Mouse (Mus musculus): ENCODE results near the gene Wdr90. TPM values are rescaled to one million over a fixed set of nuclear protein-coding genes. Genes with fewer than 3 reads are reported as not detected.

Gene Wdr90
- 21.0 and 22.9 TPM in 2 replicates for polyA plus RNA-seq (2015; fragmentation: Nextera tagmentation; extraction: Ambion mirVana)

- Histone ChIP-seq H3K27me3 (replicated peaks) (no peaks in the 10 kb centered on the region), H3K9me3 (no peaks in the 10 kb centered on the region), H3K4me1 (peaks cover 14% of the 10 kb centered on the region), H3K9ac (peak within 1 kb of the TSS; percentile 71), H3K4me3 (replicated peaks) (peak within 1 kb of the TSS; percentile 70), H3K4me2 (peak within 1 kb of the TSS; percentile 92), H3K27ac (peak within 1 kb of the TSS; percentile 73), H3K36me3 (no peaks in the 10 kb centered on the region)
- WGBS = 3% methylated on average over 65 of the region's 65 CpGs
- peak; percentile 91 for ATAC-seq (ENCODE audit: insufficient read depth, low FRiP score, low read depth)
Observed at GRCm38 (mm10) chr17:25860832-25861703, at the start of gene Wdr90. Gene Wdr90 (minus strand): TSS chr17:25861501.

GRCm38 (mm10) chr17:25907640-25908039, 46.3 kb upstream of the Wdr90 start:
- no peak overlapping the region for H3K4me2 ChIP-seq
- no peak overlapping the region for H3K27ac ChIP-seq
- WGBS = 86% methylated on average over 2 of the region's 2 CpGs

GRCm38 (mm10) chr17:25903061-25903460, 41.8 kb upstream of the Wdr90 start:
- Histone ChIP-seq H3K27me3 (replicated peaks) (no peaks in the 10 kb centered on the region), H3K27ac (no peak overlapping the region), H3K36me3 (0 out of 2 replicates have a peak, but pooled peaks cover 9% of the 10 kb centered on the region), H3K9me3 (no peaks in the 10 kb centered on the region), H3K4me2 (no peak overlapping the region), H3K4me1 (no peaks in the 10 kb centered on the region), H3K9ac (no peak overlapping the region), H3K4me3 (replicated peaks) (no peak overlapping the region)
- ATAC-seq (ENCODE audit: insufficient read depth, low FRiP score, low read depth) = no peak
- WGBS = 79% methylated on average over 3 of the region's 3 CpGs

More at GRCm38 (mm10) chr17:25907640-25908039, 46.3 kb upstream of the Wdr90 start:
- Histone ChIP-seq H3K9ac (no peak overlapping the region), H3K36me3 (0 out of 2 replicates have a peak, but pooled peaks cover 6% of the 10 kb centered on the region), H3K9me3 (no peaks in the 10 kb centered on the region), H3K27me3 (replicated peaks) (no peaks in the 10 kb centered on the region), H3K4me1 (no peaks in the 10 kb centered on the region), H3K4me3 (replicated peaks) (no peak overlapping the region)
- ATAC-seq (ENCODE audit: insufficient read depth, low FRiP score, low read depth) = no peak

GRCm38 (mm10) chr17:25900193-25900592, 38.9 kb upstream of the Wdr90 start:
- ATAC-seq (ENCODE audit: insufficient read depth, low FRiP score, low read depth) = no peak
- Histone ChIP-seq H3K4me1 (no peaks in the 10 kb centered on the region), H3K4me2 (no peak overlapping the region), H3K9me3 (no peaks in the 10 kb centered on the region), H3K27me3 (replicated peaks) (no peaks in the 10 kb centered on the region), H3K4me3 (replicated peaks) (no peak overlapping the region), H3K36me3 (0 out of 2 replicates have a peak, but pooled peaks cover 9% of the 10 kb centered on the region), H3K27ac (no peak overlapping the region), H3K9ac (no peak overlapping the region)
- 100% methylated on average over 1 of the region's 1 CpGs for WGBS

- ATAC-seq (ENCODE audit: insufficient read depth, low FRiP score, low read depth) = no peak
- H3K9me3 ChIP-seq = no peaks in the 10 kb centered on the region
- no peak overlapping the region for H3K4me3 ChIP-seq (replicated peaks)
- no peak overlapping the region for H3K9ac ChIP-seq
- H3K4me2 ChIP-seq = no peak overlapping the region
- no peak overlapping the region for H3K27ac ChIP-seq
- no peaks in the 10 kb centered on the region for H3K4me1 ChIP-seq
- 73% methylated on average over 12 of the region's 12 CpGs for WGBS
- H3K27me3 ChIP-seq (replicated peaks) = no peaks in the 10 kb centered on the region
- peaks cover 8% of the 10 kb centered on the region; the same call in 1 of the 2 replicates for H3K36me3 ChIP-seq
Observed at GRCm38 (mm10) chr17:25895891-25896290, 34.6 kb upstream of the Wdr90 start.

- Histone ChIP-seq H3K4me1 (no peaks in the 10 kb centered on the region), H3K36me3 (peaks cover 3% of the 10 kb centered on the region; the same call in 1 of the 2 replicates), H3K27me3 (replicated peaks) (no peaks in the 10 kb centered on the region), H3K4me2 (no peak overlapping the region), H3K9me3 (no peaks in the 10 kb centered on the region), H3K4me3 (replicated peaks) (no peak overlapping the region), H3K27ac (no peak overlapping the region), H3K9ac (no peak overlapping the region)
- WGBS = 46% methylated on average over 2 of the region's 2 CpGs
- ATAC-seq (ENCODE audit: insufficient read depth, low FRiP score, low read depth) = no peak
Observed at GRCm38 (mm10) chr17:25895415-25895814, 34.1 kb upstream of the Wdr90 start.

GRCm38 (mm10) chr17:25893975-25894617, 32.8 kb upstream of the Wdr90 start:
- ATAC-seq (ENCODE audit: insufficient read depth, low FRiP score, low read depth) = no peak; the same call in 1 of the 2 replicates
- Histone ChIP-seq H3K9me3 (no peaks in the 10 kb centered on the region), H3K4me1 (no peaks in the 10 kb centered on the region), H3K4me3 (replicated peaks) (no peak overlapping the region), H3K4me2 (no peak overlapping the region), H3K27me3 (replicated peaks) (no peaks in the 10 kb centered on the region), H3K9ac (no peak overlapping the region), H3K36me3 (peaks cover 10% of the 10 kb centered on the region), H3K27ac (0 out of 2 replicates have a peak overlapping the region, but pooled peaks have one; percentile 0)
- WGBS = 35% methylated on average over 2 of the region's 2 CpGs

GRCm38 (mm10) chr17:25888837-25889236, 27.5 kb upstream of the Wdr90 start:
- H3K27ac ChIP-seq = no peak overlapping the region
- 84% methylated on average over 3 of the region's 3 CpGs for WGBS
- H3K4me2 ChIP-seq = no peak overlapping the region
- no peaks in the 10 kb centered on the region for H3K27me3 ChIP-seq (replicated peaks)
- peaks cover 23% of the 10 kb centered on the region for H3K36me3 ChIP-seq
- H3K4me3 ChIP-seq (replicated peaks) = no peak overlapping the region
- no peak overlapping the region for H3K9ac ChIP-seq
- no peak for ATAC-seq (ENCODE audit: insufficient read depth, low FRiP score, low read depth)
- no peaks in the 10 kb centered on the region for H3K9me3 ChIP-seq
- H3K4me1 ChIP-seq = no peaks in the 10 kb centered on the region

- H3K36me3 ChIP-seq = peaks cover 32% of the 10 kb centered on the region
- whole genome bisulfite sequencing = 79% methylated on average over 10 of the region's 10 CpGs
- H3K4me2 ChIP-seq = no peak overlapping the region
- H3K9me3 ChIP-seq = no peaks in the 10 kb centered on the region
- no peaks in the 10 kb centered on the region for H3K27me3 ChIP-seq (replicated peaks)
- H3K4me3 ChIP-seq (replicated peaks) = no peak overlapping the region
- H3K9ac ChIP-seq = no peak overlapping the region
- H3K27ac ChIP-seq = no peak overlapping the region
- no peak for ATAC-seq (ENCODE audit: insufficient read depth, low FRiP score, low read depth)
- no peaks in the 10 kb centered on the region for H3K4me1 ChIP-seq
Observed at GRCm38 (mm10) chr17:25887467-25887866, 26.2 kb upstream of the Wdr90 start.

GRCm38 (mm10) chr17:25886806-25887205, 25.5 kb upstream of the Wdr90 start:
- no peaks in the 10 kb centered on the region for H3K4me1 ChIP-seq
- H3K27me3 ChIP-seq (replicated peaks) = no peaks in the 10 kb centered on the region
- H3K4me3 ChIP-seq (replicated peaks) = no peak overlapping the region
- H3K9me3 ChIP-seq = no peaks in the 10 kb centered on the region
- peaks cover 32% of the 10 kb centered on the region for H3K36me3 ChIP-seq
- no peak overlapping the region for H3K4me2 ChIP-seq
- ATAC-seq (ENCODE audit: insufficient read depth, low FRiP score, low read depth) = no peak
- no peak overlapping the region for H3K9ac ChIP-seq
- no peak overlapping the region for H3K27ac ChIP-seq

GRCm38 (mm10) chr17:25885636-25886035, 24.3 kb upstream of the Wdr90 start:
- Histone ChIP-seq H3K27ac (no peak overlapping the region), H3K9me3 (no peaks in the 10 kb centered on the region), H3K27me3 (replicated peaks) (no peaks in the 10 kb centered on the region), H3K4me2 (no peak overlapping the region), H3K4me3 (replicated peaks) (no peak overlapping the region), H3K4me1 (0 out of 2 replicates have a peak, but pooled peaks cover 8% of the 10 kb centered on the region), H3K9ac (no peak overlapping the region), H3K36me3 (peaks cover 32% of the 10 kb centered on the region)
- no peak for ATAC-seq (ENCODE audit: insufficient read depth, low FRiP score, low read depth)
- 62% methylated on average over 4 of the region's 4 CpGs for WGBS

- ATAC-seq (ENCODE audit: insufficient read depth, low FRiP score, low read depth) = no peak
- no peaks in the 10 kb centered on the region for H3K27me3 ChIP-seq (replicated peaks)
- H3K9me3 ChIP-seq = no peaks in the 10 kb centered on the region
- peaks cover 16% of the 10 kb centered on the region; the same call in 1 of the 2 replicates for H3K4me1 ChIP-seq
- H3K4me3 ChIP-seq (replicated peaks) = no peak overlapping the region
- no peak overlapping the region for H3K27ac ChIP-seq
- WGBS = 88% methylated on average over 3 of the region's 3 CpGs
- peaks cover 22% of the 10 kb centered on the region for H3K36me3 ChIP-seq
- no peak overlapping the region for H3K4me2 ChIP-seq
- H3K9ac ChIP-seq = no peak overlapping the region
Observed at GRCm38 (mm10) chr17:25883824-25884223, 22.5 kb upstream of the Wdr90 start.

Measured in stomach, embryonic 15.5 days (tissue).